Mouse (Mus musculus) limb, embryonic 13.5 days (tissue): ENCODE measurements around the gene Wsb2. TPM values are rescaled to one million over a fixed set of nuclear protein-coding genes. Genes with fewer than 3 reads are reported as not detected.

ENCODE experiments used
- ATAC-seq: fragments of 200-750 bp; cut with Nextera tagmentation; 2 replicates; pipeline ENCODE4 v1.8.0; 2017; ENCODE audit warnings: low read depth, moderate number of reproducible peaks, moderate TSS enrichment; ENCODE audit not compliant: low FRiP score
- H3K27ac ChIP-seq: fragments of 300-500 bp; sonication (generic); 2 replicates; pipeline ENCODE4 v1.5.1; 2015; ENCODE audit warnings: inconsistent platforms, mild to moderate bottlenecking, moderate library complexity
- H3K27me3 ChIP-seq: fragments of 300-500 bp; sonication (generic); 2 replicates; pipeline ENCODE4 v1.6.1; 2015; ENCODE audit warnings: mild to moderate bottlenecking, inconsistent platforms
- H3K36me3 ChIP-seq: fragments of 300-500 bp; sonication (generic); 2 replicates; pipeline ENCODE4 v1.6.1; 2015; ENCODE audit warnings: inconsistent platforms, mild to moderate bottlenecking, moderate library complexity
- H3K4me1 ChIP-seq: fragments of 300-500 bp; sonication (generic); 2 replicates; pipeline ENCODE4 v1.6.1; 2015; ENCODE audit warnings: inconsistent platforms
- H3K4me2 ChIP-seq: fragments of 300-500 bp; sonication (generic); replicated peaks from 2 replicates; pipeline ENCODE4 v1.6.1; 2015; ENCODE audit warnings: inconsistent platforms, mild to moderate bottlenecking, moderate library complexity
- H3K4me3 ChIP-seq: fragments of 300-500 bp; sonication (generic); 2 replicates; pipeline ENCODE4 v1.5.1; 2015; ENCODE audit warnings: moderate library complexity, mild to moderate bottlenecking, inconsistent platforms
- H3K9ac ChIP-seq: fragments of 300-500 bp; sonication (generic); 2 replicates; pipeline ENCODE4 v1.6.1; 2015; ENCODE audit warnings: mild to moderate bottlenecking, inconsistent platforms
- H3K9me3 ChIP-seq: fragments of 300-500 bp; sonication (generic); 2 replicates; pipeline ENCODE4 v1.6.1; 2016; ENCODE audit warnings: inconsistent platforms
- WGBS: fragments of 180-500 bp; shearing (Covaris S2); methylation state at CpG from one replicate; pipeline ENCODE4 v1.1.7; 2015; 5-methylcytosine and 5-hydroxymethylcytosine counted together
- polyA plus RNA-seq: library from polyadenylated mRNA; unstranded; fragments of >200 nt; fragmentation: Nextera tagmentation; extraction: Ambion mirVana; gene quantifications from 2 replicates; pipeline ENCODE4 v1.2.1, GENCODE M21; 2015

Wsb2 gene
- polyA plus RNA-seq, 1 experiment from 2014 or later = 54.9 TPM

GRCm38 (mm10) chr5:117357478-117358247 is 559 bp downstream of the Wsb2 start:
- peak overlapping the region; percentile 94 for H3K4me3 ChIP-seq
- H3K9ac ChIP-seq = peak overlapping the region; percentile 95
- 1% methylated on average over 49 of the region's 49 CpGs for WGBS
- peak overlapping the region; percentile 90 for H3K4me2 ChIP-seq
- H3K9me3 ChIP-seq = no peaks in the 10 kb centered on the region
- ATAC-seq = peak; percentile 31; the same call in 1 of the 2 replicates
- no peaks in the 10 kb centered on the region for H3K27me3 ChIP-seq
- peak overlapping the region; percentile 81 for H3K27ac ChIP-seq
- H3K4me1 ChIP-seq = peaks cover 44% of the 10 kb centered on the region
- no peaks in the 10 kb centered on the region for H3K36me3 ChIP-seq

- Histone ChIP-seq H3K4me2 (peak overlapping the region; percentile 90), H3K4me1 (peaks cover 50% of the 10 kb centered on the region), H3K36me3 (peaks cover under 1% of the 10 kb centered on the region; the same call in 1 of the 2 replicates), H3K4me3 (peak overlapping the region; percentile 94), H3K9me3 (no peaks in the 10 kb centered on the region), H3K27me3 (no peaks in the 10 kb centered on the region), H3K27ac (no peak overlapping the region), H3K9ac (peak overlapping the region; percentile 95)
- WGBS = 6% methylated on average over 6 of the region's 6 CpGs
- ATAC-seq = no peak
Measured at GRCm38 (mm10) chr5:117358248-117358630, 1.1 kb downstream of the Wsb2 start.

- no peak for ATAC-seq
- 37% methylated on average over 11 of the region's 11 CpGs for WGBS
- H3K4me3 ChIP-seq = no peak overlapping the region
- H3K36me3 ChIP-seq = peaks cover 5% of the 10 kb centered on the region
- H3K9ac ChIP-seq = no peak overlapping the region
- H3K4me1 ChIP-seq = peaks cover 55% of the 10 kb centered on the region
- H3K27me3 ChIP-seq = no peaks in the 10 kb centered on the region
- H3K27ac ChIP-seq = no peak overlapping the region
- peak overlapping the region; percentile 90 for H3K4me2 ChIP-seq
- H3K9me3 ChIP-seq = no peaks in the 10 kb centered on the region
Measured at GRCm38 (mm10) chr5:117358725-117359124, 1.6 kb downstream of the Wsb2 start.

GRCm38 (mm10) chr5:117359497-117360227 is 2.6 kb downstream of the Wsb2 start:
- Histone ChIP-seq H3K36me3 (peaks cover 14% of the 10 kb centered on the region), H3K4me3 (no peak overlapping the region), H3K27me3 (no peaks in the 10 kb centered on the region), H3K4me2 (peak overlapping the region; percentile 28), H3K27ac (0 out of 2 replicates have a peak overlapping the region, but pooled peaks have one; percentile 28), H3K9me3 (no peaks in the 10 kb centered on the region), H3K9ac (peak overlapping the region; percentile 8; the same call in 1 of the 2 replicates), H3K4me1 (peaks cover 56% of the 10 kb centered on the region)
- no peak for ATAC-seq
- WGBS = 47% methylated on average over 7 of the region's 7 CpGs

- Histone ChIP-seq H3K4me2 (peak overlapping the region; percentile 28), H3K9me3 (no peaks in the 10 kb centered on the region), H3K4me3 (no peak overlapping the region), H3K27ac (0 out of 2 replicates have a peak overlapping the region, but pooled peaks have one; percentile 28), H3K36me3 (peaks cover 19% of the 10 kb centered on the region), H3K9ac (peak overlapping the region; percentile 8; the same call in 1 of the 2 replicates), H3K4me1 (peaks cover 56% of the 10 kb centered on the region), H3K27me3 (no peaks in the 10 kb centered on the region)
- 55% methylated on average over 13 of the region's 13 CpGs for WGBS
- ATAC-seq = no peak
Measured at GRCm38 (mm10) chr5:117360228-117360515, 3.1 kb downstream of the Wsb2 start.

GRCm38 (mm10) chr5:117360631-117361541 is 3.8 kb downstream of the Wsb2 start:
- no peak for ATAC-seq
- Histone ChIP-seq H3K27ac (peak overlapping the region; percentile 28; the same call in 1 of the 2 replicates), H3K9ac (no peak overlapping the region; the same call in 1 of the 2 replicates)

GRCm38 (mm10) chr5:117361590-117361989 is 4.5 kb downstream of the Wsb2 start:
- H3K9me3 ChIP-seq = no peaks in the 10 kb centered on the region
- peaks cover 34% of the 10 kb centered on the region for H3K36me3 ChIP-seq
- no peak overlapping the region for H3K27ac ChIP-seq
- H3K9ac ChIP-seq = no peak overlapping the region
- no peak for ATAC-seq
- peaks cover 41% of the 10 kb centered on the region for H3K4me1 ChIP-seq
- 84% methylated on average over 4 of the region's 4 CpGs for WGBS
- no peak overlapping the region for H3K4me2 ChIP-seq
- H3K4me3 ChIP-seq = no peak overlapping the region
- no peaks in the 10 kb centered on the region for H3K27me3 ChIP-seq

More at GRCm38 (mm10) chr5:117360631-117361541, 3.8 kb downstream of the Wsb2 start:
- peaks cover 27% of the 10 kb centered on the region for H3K36me3 ChIP-seq
- no peaks in the 10 kb centered on the region for H3K27me3 ChIP-seq
- no peak overlapping the region for H3K4me2 ChIP-seq
- WGBS = 43% methylated on average over 13 of the region's 13 CpGs
- peaks cover 48% of the 10 kb centered on the region for H3K4me1 ChIP-seq
- H3K9me3 ChIP-seq = no peaks in the 10 kb centered on the region
- no peak overlapping the region for H3K4me3 ChIP-seq

GRCm38 (mm10) chr5:117363066-117363782 is 6.1 kb downstream of the Wsb2 start:
- no peak for ATAC-seq

GRCm38 (mm10) chr5:117364821-117365220 is 7.7 kb downstream of the Wsb2 start:
- Histone ChIP-seq H3K4me3 (no peak overlapping the region), H3K4me1 (peaks cover 25% of the 10 kb centered on the region), H3K9me3 (no peaks in the 10 kb centered on the region), H3K36me3 (peaks cover 64% of the 10 kb centered on the region), H3K27me3 (no peaks in the 10 kb centered on the region), H3K9ac (no peak overlapping the region), H3K27ac (no peak overlapping the region), H3K4me2 (no peak overlapping the region)
- 85% methylated on average over 3 of the region's 3 CpGs for WGBS
- ATAC-seq = no peak

More at GRCm38 (mm10) chr5:117363066-117363782, 6.1 kb downstream of the Wsb2 start:
- H3K4me2 ChIP-seq = no peak overlapping the region
- H3K9me3 ChIP-seq = no peaks in the 10 kb centered on the region
- peaks cover 48% of the 10 kb centered on the region for H3K36me3 ChIP-seq
- no peak overlapping the region for H3K27ac ChIP-seq
- H3K27me3 ChIP-seq = no peaks in the 10 kb centered on the region
- H3K9ac ChIP-seq = no peak overlapping the region
- H3K4me3 ChIP-seq = no peak overlapping the region
- peaks cover 35% of the 10 kb centered on the region for H3K4me1 ChIP-seq
- 59% methylated on average over 15 of the region's 15 CpGs for WGBS

GRCm38 (mm10) chr5:117365904-117366561 is 8.9 kb downstream of the Wsb2 start:
- 89% methylated on average over 13 of the region's 13 CpGs for WGBS
- no peaks in the 10 kb centered on the region for H3K9me3 ChIP-seq
- H3K4me2 ChIP-seq = no peak overlapping the region
- H3K36me3 ChIP-seq = peaks cover 76% of the 10 kb centered on the region
- H3K9ac ChIP-seq = no peak overlapping the region
- no peak overlapping the region for H3K27ac ChIP-seq
- peaks cover 13% of the 10 kb centered on the region for H3K4me1 ChIP-seq
- no peak overlapping the region for H3K4me3 ChIP-seq
- no peaks in the 10 kb centered on the region for H3K27me3 ChIP-seq
- no peak for ATAC-seq

- WGBS = 45% methylated on average over 8 of the region's 8 CpGs
- H3K27ac ChIP-seq = no peak overlapping the region
- no peaks in the 10 kb centered on the region for H3K9me3 ChIP-seq
- H3K27me3 ChIP-seq = no peaks in the 10 kb centered on the region
- no peak overlapping the region for H3K4me2 ChIP-seq
- ATAC-seq = no peak
- peaks cover 11% of the 10 kb centered on the region for H3K4me1 ChIP-seq
- H3K9ac ChIP-seq = no peak overlapping the region
- peaks cover 88% of the 10 kb centered on the region for H3K36me3 ChIP-seq
- no peak overlapping the region for H3K4me3 ChIP-seq
Measured at GRCm38 (mm10) chr5:117367206-117367605, 10.1 kb downstream of the Wsb2 start.
